Mouse (Mus musculus) embryonic facial prominence, embryonic 11.5 days (tissue): ENCODE results near the gene Reln. TPM values are rescaled to one million over a fixed set of nuclear protein-coding genes. Genes with fewer than 3 reads are reported as not detected.

Experiments
- ATAC-seq: fragments of 200-750 bp; cut with Nextera tagmentation; replicated peaks from 2 replicates; pipeline ENCODE4 v1.8.0; 2017; ENCODE audit warnings: low read depth; ENCODE audit not compliant: insufficient number of reproducible peaks, low FRiP score, low TSS enrichment
- DNase-seq: peaks from one replicate; pipeline ENCODE4 v3.0.0-alpha.2; 2015; ENCODE audit warnings: low spot score
- H3K27ac ChIP-seq: fragments of 300-500 bp; sonication (generic); replicated peaks from 2 replicates; pipeline ENCODE4 v1.5.1; 2014; ENCODE audit warnings: mild to moderate bottlenecking, low read depth, low read length, control low read depth
- H3K27me3 ChIP-seq: fragments of 300-500 bp; sonication (generic); 2 replicates; pipeline ENCODE4 v1.6.1; 2014; ENCODE audit warnings: mild to moderate bottlenecking, low read length, moderate library complexity, mixed read lengths; ENCODE audit not compliant: control insufficient read depth, insufficient read depth
- H3K36me3 ChIP-seq: fragments of 300-500 bp; sonication (generic); replicated peaks from 2 replicates; pipeline ENCODE4 v1.6.1; 2014; ENCODE audit warnings: low read depth, mild to moderate bottlenecking, low read length, moderate library complexity, mixed read lengths; ENCODE audit not compliant: control insufficient read depth, insufficient read depth
- H3K4me1 ChIP-seq: fragments of 300-500 bp; sonication (generic); 2 replicates; pipeline ENCODE4 v1.6.1; 2014; ENCODE audit warnings: low read length, mixed read lengths; ENCODE audit not compliant: control insufficient read depth, insufficient read depth
- H3K4me2 ChIP-seq: fragments of 300-500 bp; sonication (generic); 2 replicates; pipeline ENCODE4 v1.6.1; 2014; ENCODE audit warnings: low read depth, mild to moderate bottlenecking, control low read depth, low read length, moderate library complexity
- H3K4me3 ChIP-seq: fragments of 300-500 bp; sonication (generic); 2 replicates; pipeline ENCODE4 v1.5.1; 2014; ENCODE audit warnings: low read depth, low read length, control low read depth
- H3K9ac ChIP-seq: fragments of 300-500 bp; sonication (generic); replicated peaks from 2 replicates; pipeline ENCODE4 v1.6.1; 2014; ENCODE audit warnings: mild to moderate bottlenecking, control low read depth, low read length
- H3K9me3 ChIP-seq: fragments of 300-500 bp; sonication (generic); replicated peaks from 2 replicates; pipeline ENCODE4 v1.6.1; 2016; ENCODE audit warnings: mild to moderate bottlenecking, low read length, inconsistent platforms, mixed read lengths; ENCODE audit not compliant: control insufficient read depth
- WGBS: fragments of 180-500 bp; shearing (Covaris S2); extraction: QIAGEN DNeasy Blood & Tissue Kit; methylation state at CpG from one replicate; pipeline ENCODE4 v1.1.7; 2014; 5-methylcytosine and 5-hydroxymethylcytosine counted together
- polyA plus RNA-seq: library from polyadenylated mRNA; unstranded; fragments of >200 nt; fragmentation: Nextera tagmentation; extraction: Ambion mirVana; gene quantifications from 2 replicates; pipeline ENCODE4 v1.2.1, GENCODE M21; 2014

The Reln gene
- polyA plus RNA-seq, 1 experiment from 2014 or later = 3.0 TPM

GRCm38 (mm10) chr5:21980544-21980943, 364.0 kb downstream of the Reln start:
- H3K27ac ChIP-seq = no peak overlapping the region
- H3K4me1 ChIP-seq = no peaks in the 10 kb centered on the region
- H3K4me2 ChIP-seq = no peak overlapping the region
- H3K9me3 ChIP-seq = no peaks in the 10 kb centered on the region
- no peak for DNase-seq
- 80% methylated on average over 3 of the region's 3 CpGs for WGBS
- no peaks in the 10 kb centered on the region for H3K27me3 ChIP-seq
- no peak for ATAC-seq
- no peak overlapping the region for H3K4me3 ChIP-seq
- no peak overlapping the region for H3K9ac ChIP-seq
- H3K36me3 ChIP-seq = no peaks in the 10 kb centered on the region

GRCm38 (mm10) chr5:21973266-21974010, 371.1 kb downstream of the Reln start:
- Histone ChIP-seq H3K27ac (no peak overlapping the region), H3K4me1 (no peaks in the 10 kb centered on the region), H3K4me3 (no peak overlapping the region), H3K27me3 (no peaks in the 10 kb centered on the region), H3K4me2 (no peak overlapping the region), H3K36me3 (no peaks in the 10 kb centered on the region), H3K9ac (no peak overlapping the region), H3K9me3 (no peaks in the 10 kb centered on the region)
- no peak for ATAC-seq
- DNase-seq = no peak
- 29% methylated on average over 5 of the region's 5 CpGs for WGBS

GRCm38 (mm10) chr5:21961796-21962195, 382.7 kb downstream of the Reln start:
- Histone ChIP-seq H3K4me3 (no peak overlapping the region), H3K9ac (no peak overlapping the region), H3K36me3 (no peaks in the 10 kb centered on the region), H3K4me2 (no peak overlapping the region), H3K9me3 (no peaks in the 10 kb centered on the region), H3K27ac (no peak overlapping the region), H3K27me3 (no peaks in the 10 kb centered on the region), H3K4me1 (no peaks in the 10 kb centered on the region)
- DNase-seq (no peak), ATAC-seq (no peak)
- WGBS = 89% methylated on average over 1 of the region's 1 CpGs

GRCm38 (mm10) chr5:21960151-21960550, 384.4 kb downstream of the Reln start:
- no peak overlapping the region for H3K4me3 ChIP-seq
- no peaks in the 10 kb centered on the region for H3K27me3 ChIP-seq
- H3K36me3 ChIP-seq = no peaks in the 10 kb centered on the region
- no peak overlapping the region for H3K9ac ChIP-seq
- WGBS = 73% methylated on average over 14 of the region's 14 CpGs
- ATAC-seq (no peak), DNase-seq (no peak)
- no peaks in the 10 kb centered on the region for H3K4me1 ChIP-seq
- H3K9me3 ChIP-seq = no peaks in the 10 kb centered on the region
- H3K4me2 ChIP-seq = no peak overlapping the region
- no peak overlapping the region for H3K27ac ChIP-seq

- Histone ChIP-seq H3K36me3 (no peaks in the 10 kb centered on the region), H3K4me3 (no peak overlapping the region), H3K9ac (no peak overlapping the region), H3K27me3 (no peaks in the 10 kb centered on the region), H3K9me3 (no peaks in the 10 kb centered on the region), H3K4me2 (no peak overlapping the region), H3K4me1 (no peaks in the 10 kb centered on the region), H3K27ac (no peak overlapping the region)
- DNase-seq = no peak
- no peak for ATAC-seq
- 72% methylated on average over 4 of the region's 4 CpGs for WGBS
These were observed 386.9 kb downstream of the Reln start for GRCm38 (mm10) chr5:21957586-21957985.

- no peak for ATAC-seq
- H3K27me3 ChIP-seq = no peaks in the 10 kb centered on the region
- H3K9me3 ChIP-seq = no peaks in the 10 kb centered on the region
- no peak overlapping the region for H3K4me3 ChIP-seq
- DNase-seq = no peak
- no peak overlapping the region for H3K27ac ChIP-seq
- 87% methylated on average over 4 of the region's 4 CpGs for WGBS
- no peak overlapping the region for H3K4me2 ChIP-seq
- no peaks in the 10 kb centered on the region for H3K36me3 ChIP-seq
- H3K4me1 ChIP-seq = no peaks in the 10 kb centered on the region
- no peak overlapping the region for H3K9ac ChIP-seq
These were observed 387.4 kb downstream of the Reln start for GRCm38 (mm10) chr5:21957061-21957460.

- DNase-seq = no peak
- H3K4me3 ChIP-seq = no peak overlapping the region
- 87% methylated on average over 7 of the region's 7 CpGs for WGBS
These were observed 395.0 kb downstream of the Reln start for GRCm38 (mm10) chr5:21949507-21949897.

GRCm38 (mm10) chr5:21948736-21949506, 395.6 kb downstream of the Reln start:
- no peak for DNase-seq
- H3K9me3 ChIP-seq = no peaks in the 10 kb centered on the region
- ATAC-seq = no peak
- no peaks in the 10 kb centered on the region for H3K27me3 ChIP-seq
- H3K4me2 ChIP-seq = no peak overlapping the region
- no peaks in the 10 kb centered on the region for H3K36me3 ChIP-seq
- no peak overlapping the region for H3K27ac ChIP-seq
- H3K4me3 ChIP-seq = no peak overlapping the region
- no peak overlapping the region for H3K9ac ChIP-seq
- H3K4me1 ChIP-seq = no peaks in the 10 kb centered on the region
- WGBS = 91% methylated on average over 11 of the region's 11 CpGs

More at GRCm38 (mm10) chr5:21949507-21949897, 395.0 kb downstream of the Reln start:
- Histone ChIP-seq H3K36me3 (no peaks in the 10 kb centered on the region), H3K4me1 (no peaks in the 10 kb centered on the region), H3K4me2 (no peak overlapping the region), H3K27me3 (no peaks in the 10 kb centered on the region), H3K27ac (no peak overlapping the region), H3K9ac (no peak overlapping the region), H3K9me3 (no peaks in the 10 kb centered on the region)
- ATAC-seq = no peak
